Mouse (Mus musculus): ENCODE measurements around the gene Rad51d.

GRCm38 (mm10) chr11:82874924-82875323, 15.5 kb downstream of the Rad51d start:
- no peak for TF ChIP-seq CTCF (IDR thresholded peaks at IDR 0.05)
- TF ChIP-seq EP300 (IDR thresholded peaks at IDR 0.05): no peak

Measured in lung, postnatal 0 days (tissue).